Mouse (Mus musculus) heart, embryonic 13.5 days (tissue): ENCODE measurements around the gene Slc39a13. TPM values are rescaled to one million over a fixed set of nuclear protein-coding genes. Genes with fewer than 3 reads are reported as not detected.

Experiments
- ATAC-seq: fragments of 200-750 bp; cut with Nextera tagmentation; 2 replicates; pipeline ENCODE4 v1.8.0; 2017; ENCODE audit warnings: moderate TSS enrichment; ENCODE audit not compliant: insufficient number of reproducible peaks, low FRiP score, low TSS enrichment; ENCODE audit errors: extremely low read depth
- H3K27ac ChIP-seq: fragments of 300-500 bp; sonication (generic); replicated peaks from 2 replicates; pipeline ENCODE4 v1.5.1; 2015; ENCODE audit warnings: moderate library complexity, mild to moderate bottlenecking, inconsistent platforms
- H3K27me3 ChIP-seq: fragments of 300-500 bp; sonication (generic); replicated peaks from 2 replicates; pipeline ENCODE4 v1.6.1; 2015; ENCODE audit warnings: mild to moderate bottlenecking, inconsistent platforms
- H3K36me3 ChIP-seq: fragments of 300-500 bp; sonication (generic); 2 replicates; pipeline ENCODE4 v1.6.1; 2015; ENCODE audit warnings: mild to moderate bottlenecking, inconsistent platforms
- H3K4me1 ChIP-seq: fragments of 300-500 bp; sonication (generic); 2 replicates; pipeline ENCODE4 v1.6.1; 2015; ENCODE audit warnings: inconsistent platforms
- H3K4me2 ChIP-seq: fragments of 300-500 bp; sonication (generic); 2 replicates; pipeline ENCODE4 v1.6.1; 2015; ENCODE audit warnings: inconsistent platforms, mild to moderate bottlenecking, moderate library complexity
- H3K4me3 ChIP-seq: fragments of 300-500 bp; sonication (generic); 2 replicates; pipeline ENCODE4 v1.5.1; 2015; ENCODE audit warnings: moderate library complexity, mild to moderate bottlenecking, inconsistent platforms
- H3K9ac ChIP-seq: fragments of 300-500 bp; sonication (generic); 2 replicates; pipeline ENCODE4 v1.6.1; 2015; ENCODE audit warnings: inconsistent platforms, mild to moderate bottlenecking, moderate library complexity
- H3K9me3 ChIP-seq: fragments of 300-500 bp; sonication (generic); 2 replicates; pipeline ENCODE4 v1.6.1; 2016; ENCODE audit warnings: inconsistent platforms
- WGBS: fragments of 180-500 bp; shearing (Covaris S2); methylation state at CpG from one replicate; pipeline ENCODE4 v1.1.7; 2015; ENCODE audit warnings: mixed read lengths; 5-methylcytosine and 5-hydroxymethylcytosine counted together
- polyA plus RNA-seq: library from polyadenylated mRNA; unstranded; fragments of >200 nt; fragmentation: Nextera tagmentation; extraction: Ambion mirVana; gene quantifications from 2 replicates; pipeline ENCODE4 v1.2.1, GENCODE M21; 2015

The Slc39a13 gene
- polyA plus RNA-seq, 1 experiment from 2014 or later = 45.0 TPM

DNA sequence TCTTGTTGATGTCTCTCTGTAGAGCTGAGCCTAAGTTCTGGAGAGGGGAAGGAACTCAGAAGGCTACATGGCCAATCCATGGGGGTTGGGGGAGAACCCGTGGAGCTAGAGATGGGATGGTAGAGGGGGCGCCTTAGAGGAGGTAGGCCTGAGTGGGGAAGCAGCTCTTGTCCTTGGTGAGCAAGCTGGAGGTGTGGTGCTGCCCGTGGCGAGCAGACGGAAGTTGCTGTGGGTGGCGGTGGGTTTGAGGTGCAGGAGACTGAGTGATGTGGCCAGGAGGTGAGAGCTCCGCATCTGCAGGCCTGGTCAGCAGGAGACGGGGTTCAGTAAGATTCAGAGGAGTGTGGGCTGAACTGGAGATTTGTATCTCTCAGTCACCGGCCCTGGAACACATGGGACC lies 17.2 kb upstream of the Slc39a13 start:
- no peak overlapping the region for H3K4me2 ChIP-seq
- no peaks in the 10 kb centered on the region for H3K36me3 ChIP-seq
- WGBS = 80% methylated on average over 9 of the region's 9 CpGs
- H3K27ac ChIP-seq = no peak overlapping the region
- peaks cover 3% of the 10 kb centered on the region; the same call in 1 of the 2 replicates for H3K27me3 ChIP-seq
- H3K4me1 ChIP-seq = 0 out of 2 replicates have a peak, but pooled peaks cover 5% of the 10 kb centered on the region
- no peak overlapping the region for H3K4me3 ChIP-seq
- no peak overlapping the region for H3K9ac ChIP-seq
- ATAC-seq = no peak
- no peaks in the 10 kb centered on the region for H3K9me3 ChIP-seq

GRCm38 (mm10) chr2:91086392-91087237 lies 16.4 kb upstream of the Slc39a13 start:
- Histone ChIP-seq H3K9ac (no peak overlapping the region), H3K4me2 (no peak overlapping the region), H3K27me3 (peaks cover 3% of the 10 kb centered on the region; the same call in 1 of the 2 replicates), H3K9me3 (no peaks in the 10 kb centered on the region), H3K36me3 (no peaks in the 10 kb centered on the region), H3K27ac (no peak overlapping the region), H3K4me1 (0 out of 2 replicates have a peak, but pooled peaks cover 5% of the 10 kb centered on the region), H3K4me3 (no peak overlapping the region)
- no peak for ATAC-seq
- WGBS = 70% methylated on average over 9 of the region's 9 CpGs

DNA sequence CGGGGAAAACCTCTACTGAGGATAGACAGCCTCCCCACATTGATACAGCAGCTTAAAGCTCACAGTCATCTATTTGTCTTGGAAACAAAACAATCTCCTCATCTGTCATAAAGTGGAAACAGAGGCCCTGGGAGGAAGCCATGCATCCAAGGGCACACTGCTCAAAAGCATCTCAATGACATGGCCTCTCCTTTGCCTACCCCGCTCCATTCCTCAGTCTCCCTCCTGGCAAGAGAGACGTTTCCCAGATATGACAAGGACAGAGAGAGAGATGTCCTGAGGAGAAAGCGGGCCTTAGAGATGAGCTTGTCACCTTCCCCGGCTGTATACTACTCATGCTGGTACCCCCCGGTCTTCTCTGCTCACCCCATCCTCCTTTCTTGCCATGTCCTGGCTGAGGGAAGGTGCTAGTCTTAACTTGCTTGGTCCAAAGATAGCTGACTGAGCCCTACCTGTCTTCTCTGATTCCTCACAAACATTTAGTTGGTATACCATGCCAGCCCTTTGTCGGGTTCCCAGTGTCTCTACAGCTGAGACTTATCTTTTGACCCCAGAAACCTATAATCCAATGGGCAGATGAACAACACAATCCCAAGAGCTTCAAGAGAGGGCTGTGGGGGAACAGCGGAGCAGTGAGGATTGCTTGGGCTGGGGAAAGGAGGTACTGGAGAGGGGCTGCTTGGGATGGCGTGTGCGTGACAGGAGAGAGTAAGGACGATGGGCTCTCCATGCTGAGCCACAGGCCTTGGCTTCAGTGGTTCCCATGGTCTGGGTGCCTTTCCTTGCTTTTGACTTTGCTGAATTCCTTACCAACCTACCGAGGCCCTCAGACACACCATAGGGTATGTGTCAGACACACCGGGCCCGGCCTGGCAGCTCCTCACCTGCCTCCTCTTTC lies 15.5 kb upstream of the Slc39a13 start:
- no peak overlapping the region for H3K27ac ChIP-seq
- H3K4me2 ChIP-seq = no peak overlapping the region
- no peak overlapping the region for H3K4me3 ChIP-seq
- peaks cover 3% of the 10 kb centered on the region; the same call in 1 of the 2 replicates for H3K27me3 ChIP-seq
- H3K4me1 ChIP-seq = 0 out of 2 replicates have a peak, but pooled peaks cover 5% of the 10 kb centered on the region
- 79% methylated on average over 14 of the region's 14 CpGs for WGBS
- H3K36me3 ChIP-seq = no peaks in the 10 kb centered on the region
- H3K9ac ChIP-seq = no peak overlapping the region
- no peaks in the 10 kb centered on the region for H3K9me3 ChIP-seq
- no peak for ATAC-seq

GRCm38 (mm10) chr2:91084179-91084820 lies 14.1 kb upstream of the Slc39a13 start:
- H3K27me3 ChIP-seq = peaks cover 3% of the 10 kb centered on the region; the same call in 1 of the 2 replicates
- 78% methylated on average over 15 of the region's 15 CpGs for WGBS
- H3K4me1 ChIP-seq = peaks cover 5% of the 10 kb centered on the region
- H3K9me3 ChIP-seq = no peaks in the 10 kb centered on the region
- no peak overlapping the region for H3K9ac ChIP-seq
- H3K4me3 ChIP-seq = no peak overlapping the region
- ATAC-seq = no peak
- H3K27ac ChIP-seq = no peak overlapping the region
- H3K4me2 ChIP-seq = no peak overlapping the region
- H3K36me3 ChIP-seq = no peaks in the 10 kb centered on the region

- WGBS = 40% methylated on average over 1 of the region's 1 CpGs
- Histone ChIP-seq H3K36me3 (no peaks in the 10 kb centered on the region), H3K27ac (peak overlapping the region; percentile 45; the same call in 1 of the 2 replicates), H3K4me1 (peaks cover 11% of the 10 kb centered on the region), H3K27me3 (peaks cover 3% of the 10 kb centered on the region; the same call in 1 of the 2 replicates), H3K9ac (no peak overlapping the region), H3K4me3 (no peak overlapping the region), H3K4me2 (no peak overlapping the region), H3K9me3 (no peaks in the 10 kb centered on the region)
- ATAC-seq = no peak
Observed at GRCm38 (mm10) chr2:91083366-91083940, 13.2 kb upstream of the Slc39a13 start.

DNA sequence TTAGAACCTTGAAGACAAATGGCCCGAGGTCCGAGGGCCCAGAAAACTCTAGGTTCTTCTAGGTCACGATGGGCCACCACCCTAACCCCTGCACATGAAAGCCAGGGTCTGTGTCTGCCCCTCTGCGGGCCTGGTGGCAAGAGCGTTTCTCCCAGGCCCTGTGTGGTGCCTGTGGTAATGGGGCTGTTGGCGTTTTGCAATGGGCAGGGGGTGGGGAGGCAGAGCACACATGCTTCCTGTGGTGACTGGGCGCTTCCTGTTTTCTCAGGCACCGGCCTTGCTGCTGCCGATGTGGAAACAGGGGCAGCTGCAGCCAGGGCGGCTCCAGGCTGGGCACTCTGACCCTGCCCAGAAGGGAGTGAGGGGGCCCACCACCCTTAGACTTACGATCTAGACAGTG lies 12.6 kb upstream of the Slc39a13 start:
- peaks cover 14% of the 10 kb centered on the region for H3K4me1 ChIP-seq
- no peaks in the 10 kb centered on the region for H3K9me3 ChIP-seq
- H3K4me2 ChIP-seq = no peak overlapping the region
- H3K4me3 ChIP-seq = no peak overlapping the region
- peaks cover under 1% of the 10 kb centered on the region; the same call in 1 of the 2 replicates for H3K27me3 ChIP-seq
- peak overlapping the region; percentile 45; the same call in 1 of the 2 replicates for H3K27ac ChIP-seq
- H3K36me3 ChIP-seq = no peaks in the 10 kb centered on the region
- H3K9ac ChIP-seq = no peak overlapping the region
- WGBS = 53% methylated on average over 11 of the region's 11 CpGs
- ATAC-seq = no peak

DNA sequence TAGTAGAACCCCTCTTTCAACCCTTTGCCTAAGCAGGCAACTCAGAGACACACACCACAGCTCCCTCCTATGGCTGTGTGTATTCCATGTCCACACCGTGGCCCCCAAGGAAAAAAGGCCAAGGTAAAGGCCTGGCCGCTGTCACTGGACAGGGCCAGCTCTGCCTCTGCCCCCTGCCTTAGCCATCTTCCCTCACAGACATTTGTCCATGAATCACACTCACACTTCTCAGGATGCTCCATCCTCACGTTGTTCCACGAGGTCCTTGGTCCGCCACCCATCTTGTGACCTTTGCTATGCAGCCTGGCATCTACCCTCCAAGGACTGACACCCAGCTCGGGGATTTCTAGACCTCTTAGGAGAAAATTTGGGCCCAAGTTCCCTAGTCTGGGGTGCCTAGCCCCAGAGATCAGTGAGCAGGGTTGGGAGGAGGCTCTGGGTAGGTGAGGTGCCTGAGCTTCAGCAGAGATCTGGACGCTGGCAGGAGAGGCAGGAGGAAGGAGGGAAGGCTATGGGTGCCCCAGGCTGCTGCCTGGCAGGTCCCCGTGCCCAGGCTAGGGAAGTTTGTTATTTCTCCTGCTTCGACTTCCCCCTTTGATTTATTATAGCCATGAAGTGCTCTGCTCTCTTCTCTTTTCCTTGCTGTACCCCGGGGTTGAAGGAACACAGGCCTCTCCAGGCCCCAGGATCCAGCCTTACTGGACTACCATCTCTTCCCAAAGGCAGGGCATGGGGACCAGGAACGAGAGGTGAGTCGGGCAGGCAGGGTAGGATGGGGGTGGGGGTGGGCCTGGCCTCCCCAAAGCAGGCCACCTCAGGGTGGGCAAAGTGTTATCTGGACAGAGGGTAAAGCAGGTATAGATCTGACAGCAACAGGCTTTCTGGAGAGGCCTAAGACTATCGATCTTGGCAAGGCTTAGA lies 11.8 kb upstream of the Slc39a13 start, which contains the start of gene Spi1:
TSS of gene Spi1 (plus strand) at position 616 of the 921 bp plus-strand sequence.
- 70% methylated on average over 13 of the region's 13 CpGs for WGBS
- Histone ChIP-seq H3K4me1 (peaks cover 14% of the 10 kb centered on the region), H3K36me3 (no peaks in the 10 kb centered on the region), H3K4me3 (no peak within 1 kb of the TSS), H3K4me2 (no peak within 1 kb of the TSS), H3K9ac (0 out of 2 replicates have a peak within 1 kb of the TSS, but pooled peaks have one; percentile 19), H3K9me3 (no peaks in the 10 kb centered on the region), H3K27ac (peak within 1 kb of the TSS; percentile 45; the same call in 1 of the 2 replicates), H3K27me3 (no peaks in the 10 kb centered on the region; the same call in 1 of the 2 replicates)
- ATAC-seq = no peak

- 76% methylated on average over 8 of the region's 8 CpGs for WGBS
- Histone ChIP-seq H3K27ac (no peak overlapping the region), H3K4me3 (no peak overlapping the region), H3K27me3 (no peaks in the 10 kb centered on the region; the same call in 1 of the 2 replicates), H3K4me2 (no peak overlapping the region), H3K36me3 (no peaks in the 10 kb centered on the region), H3K9ac (no peak overlapping the region), H3K4me1 (peaks cover 14% of the 10 kb centered on the region), H3K9me3 (no peaks in the 10 kb centered on the region)
- no peak for ATAC-seq
Observed at GRCm38 (mm10) chr2:91080784-91081513, 10.7 kb upstream of the Slc39a13 start.

- H3K4me1 ChIP-seq = peaks cover 14% of the 10 kb centered on the region
- 21% methylated on average over 5 of the region's 5 CpGs for WGBS
- H3K27ac ChIP-seq = 0 out of 2 replicates have a peak overlapping the region, but pooled peaks have one; percentile 24
Observed at GRCm38 (mm10) chr2:91079026-91079384, 8.8 kb upstream of the Slc39a13 start.

More at GRCm38 (mm10) chr2:91079026-91079384, 8.8 kb upstream of the Slc39a13 start:
- Histone ChIP-seq H3K9ac (peak overlapping the region; percentile 89), H3K4me3 (peak overlapping the region; percentile 61), H3K27me3 (no peaks in the 10 kb centered on the region), H3K36me3 (no peaks in the 10 kb centered on the region), H3K4me2 (peak overlapping the region; percentile 92), H3K9me3 (no peaks in the 10 kb centered on the region)
- ATAC-seq = no peak
